Mouse (Mus musculus) E14TG2a.4 (cell line): Measurements from ENCODE around the gene Jade3.

Experiments
- CTCF ChIP-seq: conservative IDR thresholded peaks from 2 replicates; pipeline ENCODE4 v1.5.1; 2014; ENCODE audit warnings: low read length
- NANOG ChIP-seq: IDR thresholded peaks from 2 replicates; pipeline ENCODE4 v1.6.1; 2014; ENCODE audit warnings: borderline replicate concordance, low read length, mixed read lengths
- POU5F1 ChIP-seq: IDR thresholded peaks from 2 replicates; pipeline ENCODE4 v1.6.1; 2014; ENCODE audit warnings: low read length, borderline replicate concordance

DNA sequence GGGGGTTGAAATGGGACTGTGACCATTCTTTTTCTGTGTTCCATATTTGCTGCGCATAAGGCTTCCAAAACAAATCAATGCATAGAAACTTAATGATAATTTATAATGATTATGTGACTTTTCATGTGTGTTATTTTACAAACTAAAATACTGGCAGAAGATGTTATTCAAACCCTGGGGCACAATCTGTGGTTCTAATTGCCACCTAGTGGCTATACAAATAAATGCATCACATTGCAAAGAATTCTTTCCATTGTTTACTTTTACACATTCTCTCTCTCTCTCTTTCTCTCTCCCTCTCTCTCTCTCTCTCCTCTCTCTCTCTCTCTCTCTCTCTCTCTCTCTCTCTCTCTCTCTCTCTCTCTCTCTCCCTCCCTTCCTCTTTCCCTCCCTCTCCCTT, 136.4 kb downstream of the Jade3 start:
- TF ChIP-seq CTCF (peak; percentile 20), POU5F1 (no peak), NANOG (no peak)
